Mouse (Mus musculus): ENCODE measurements around the gene Frmd8. TPM values are rescaled to one million over a fixed set of nuclear protein-coding genes. Genes with fewer than 3 reads are reported as not detected.

The Frmd8 gene
- total and polyA plus RNA-seq, 2 experiments from 2014 or later: 11.7 to 19.1 TPM

DNA sequence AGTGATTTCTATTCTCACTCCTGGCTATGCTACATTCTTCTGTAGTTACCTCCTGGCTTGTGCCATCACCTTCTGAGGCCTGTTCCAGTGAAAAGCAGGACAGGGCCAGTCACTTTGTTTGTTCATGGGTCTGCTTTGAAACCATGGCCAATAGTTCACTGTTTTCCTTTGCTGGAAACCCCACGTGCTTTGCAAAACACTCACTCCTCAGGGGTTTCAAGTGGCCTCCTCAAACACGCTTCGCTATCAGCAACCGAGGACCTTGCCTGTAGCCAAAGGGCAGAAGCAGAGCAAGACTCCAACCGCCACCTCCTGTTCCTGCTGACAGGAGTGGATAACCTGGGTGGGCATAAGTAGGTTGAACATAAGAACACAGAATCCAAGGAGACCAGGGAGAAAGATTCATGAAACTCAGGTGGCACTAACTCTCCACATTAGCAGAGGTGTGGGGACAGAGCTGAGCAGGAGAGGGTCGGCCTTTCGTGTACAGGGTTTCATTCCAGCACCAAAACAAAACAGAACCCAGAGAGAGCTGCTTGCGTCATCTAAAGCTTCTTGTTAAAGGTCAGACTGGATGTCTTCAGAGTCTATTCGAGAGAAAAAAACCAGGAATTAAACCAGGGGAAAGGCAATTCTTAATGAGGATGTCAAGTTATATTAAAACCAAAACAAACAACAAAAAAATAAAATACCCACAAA is 47.5 kb downstream of the Frmd8 start:
- Histone ChIP-seq H3K4me3 (ENCODE audit: low read depth, low read length) (no peak overlapping the region), H3K36me3 (ENCODE audit: insufficient read depth, low read length) (peaks cover 9% of the 10 kb centered on the region; the same call in 1 of the 2 replicates), H3K9ac (replicated peaks; ENCODE audit: low read length, poor library complexity, severe bottlenecking) (no peak overlapping the region), H3K27ac (ENCODE audit: low read depth, low read length) (no peak overlapping the region), H3K4me1 (ENCODE audit: insufficient read depth, low read length) (no peaks in the 10 kb centered on the region), H3K27me3 (ENCODE audit: insufficient read depth, low read length) (no peaks in the 10 kb centered on the region), H3K9me3 (ENCODE audit: low read length) (no peaks in the 10 kb centered on the region), H3K4me2 (ENCODE audit: low read depth, low read length, poor library complexity, severe bottlenecking) (no peak overlapping the region)
- 76% methylated on average over 9 of the region's 9 CpGs for WGBS
- ATAC-seq (ENCODE audit: low FRiP score) (no peak), DNase-seq (ENCODE audit: low spot score) (no peak)
- TF ChIP-seq CTCF (IDR thresholded peaks at IDR 0.05): no peak

DNA sequence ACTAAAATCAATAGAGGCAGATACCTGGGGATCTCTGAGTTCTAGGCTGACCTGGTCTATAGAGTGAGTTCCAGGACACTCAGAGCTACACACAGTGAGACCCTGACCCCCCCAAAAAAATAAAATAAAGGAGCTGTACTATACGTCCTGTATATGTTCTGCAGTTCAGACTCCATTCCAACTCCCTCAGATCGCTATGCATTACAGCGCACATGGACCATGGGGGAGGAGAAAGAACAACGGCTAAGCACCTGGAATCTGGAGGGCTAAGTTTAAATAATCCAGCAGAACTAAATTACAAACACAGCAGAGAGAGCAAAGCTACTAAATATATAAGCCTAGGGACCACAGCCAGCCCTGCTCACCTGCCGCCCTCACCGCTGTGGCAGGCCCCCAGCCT is 48.0 kb downstream of the Frmd8 start:
- ATAC-seq (ENCODE audit: low FRiP score) (no peak), DNase-seq (ENCODE audit: low spot score) (no peak)
- Histone ChIP-seq H3K4me1 (ENCODE audit: insufficient read depth, low read length) (no peaks in the 10 kb centered on the region), H3K4me3 (ENCODE audit: low read depth, low read length) (no peak overlapping the region), H3K27me3 (ENCODE audit: insufficient read depth, low read length) (no peaks in the 10 kb centered on the region), H3K9ac (replicated peaks; ENCODE audit: low read length, poor library complexity, severe bottlenecking) (no peak overlapping the region), H3K27ac (ENCODE audit: low read depth, low read length) (no peak overlapping the region), H3K4me2 (ENCODE audit: low read depth, low read length, poor library complexity, severe bottlenecking) (no peak overlapping the region), H3K36me3 (ENCODE audit: insufficient read depth, low read length) (peaks cover 9% of the 10 kb centered on the region; the same call in 1 of the 2 replicates), H3K9me3 (ENCODE audit: low read length) (no peaks in the 10 kb centered on the region)
- no peak for TF ChIP-seq CTCF (IDR thresholded peaks at IDR 0.05)
- WGBS: 82% methylated on average over 6 of the region's 6 CpGs

GRCm38 (mm10) chr19:5826731-5827002 is 48.4 kb downstream of the Frmd8 start:
- Histone ChIP-seq H3K4me1 (ENCODE audit: insufficient read depth, low read length) (no peaks in the 10 kb centered on the region), H3K27ac (ENCODE audit: low read depth, low read length) (no peak overlapping the region), H3K4me2 (ENCODE audit: low read depth, low read length, poor library complexity, severe bottlenecking) (no peak overlapping the region), H3K9ac (replicated peaks; ENCODE audit: low read length, poor library complexity, severe bottlenecking) (no peak overlapping the region), H3K9me3 (ENCODE audit: low read length) (no peaks in the 10 kb centered on the region), H3K4me3 (ENCODE audit: low read depth, low read length) (no peak overlapping the region), H3K36me3 (ENCODE audit: insufficient read depth, low read length) (peaks cover 9% of the 10 kb centered on the region; the same call in 1 of the 2 replicates), H3K27me3 (ENCODE audit: insufficient read depth, low read length) (no peaks in the 10 kb centered on the region)
- ATAC-seq (ENCODE audit: low FRiP score) (no peak), DNase-seq (ENCODE audit: low spot score) (no peak)
- 87% methylated on average over 4 of the region's 4 CpGs for WGBS
- no peak for TF ChIP-seq CTCF (IDR thresholded peaks at IDR 0.05)

DNA sequence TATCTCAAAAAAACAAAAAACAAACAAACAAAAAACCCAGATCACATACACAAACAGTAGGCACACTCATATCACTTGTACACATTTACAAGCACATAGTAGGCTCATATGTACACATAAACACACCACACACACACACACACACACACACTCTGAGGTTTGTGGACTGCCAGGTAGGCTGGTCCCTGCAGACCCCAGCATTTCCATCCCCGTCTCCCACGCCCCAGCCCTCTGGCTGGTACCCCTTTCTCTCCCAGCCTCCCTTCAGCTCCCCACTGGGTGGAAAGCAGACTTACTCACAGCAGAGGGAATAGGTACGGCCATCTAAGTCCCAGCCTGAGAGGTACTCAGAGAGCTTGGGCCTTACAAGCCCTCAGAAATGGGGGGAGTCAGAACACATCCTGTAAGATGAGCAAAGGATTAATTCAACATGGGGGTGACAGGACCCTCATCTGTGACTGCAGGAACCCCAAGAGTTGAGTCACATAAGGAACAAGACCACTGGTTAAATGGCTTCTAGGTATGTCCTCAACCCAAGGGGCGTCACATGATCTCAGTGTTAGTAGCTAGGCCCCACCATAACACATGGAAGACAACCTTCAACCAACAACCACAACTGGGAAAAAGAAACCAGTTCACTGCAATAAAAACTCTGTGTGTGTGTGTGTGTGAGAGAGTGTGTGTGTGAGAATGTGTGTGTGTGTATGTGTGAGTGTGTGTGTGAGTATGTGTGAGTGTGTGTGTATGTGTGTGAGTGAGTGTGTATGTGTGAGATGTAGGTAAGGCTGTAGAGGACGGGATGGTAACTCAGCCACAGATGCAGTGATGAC is 49.0 kb downstream of the Frmd8 start:
- Histone ChIP-seq H3K27ac (ENCODE audit: low read depth, low read length) (no peak overlapping the region), H3K4me1 (ENCODE audit: insufficient read depth, low read length) (no peaks in the 10 kb centered on the region), H3K36me3 (ENCODE audit: insufficient read depth, low read length) (peaks cover 9% of the 10 kb centered on the region; the same call in 1 of the 2 replicates), H3K4me2 (ENCODE audit: low read depth, low read length, poor library complexity, severe bottlenecking) (no peak overlapping the region), H3K27me3 (ENCODE audit: insufficient read depth, low read length) (no peaks in the 10 kb centered on the region), H3K9me3 (ENCODE audit: low read length) (no peaks in the 10 kb centered on the region), H3K4me3 (ENCODE audit: low read depth, low read length) (no peak overlapping the region), H3K9ac (replicated peaks; ENCODE audit: low read length, poor library complexity, severe bottlenecking) (no peak overlapping the region)
- TF ChIP-seq CTCF (IDR thresholded peaks at IDR 0.05): no peak
- DNase-seq (ENCODE audit: low spot score): no peak
- 91% methylated on average over 5 of the region's 5 CpGs for WGBS
- ATAC-seq (ENCODE audit: low FRiP score): no peak

GRCm38 (mm10) chr19:5824826-5825617 is 50.1 kb downstream of the Frmd8 start:
- H3K4me1 ChIP-seq (ENCODE audit: insufficient read depth, low read length): no peaks in the 10 kb centered on the region
- no peaks in the 10 kb centered on the region for H3K27me3 ChIP-seq (ENCODE audit: insufficient read depth, low read length)
- no peak overlapping the region for H3K9ac ChIP-seq (replicated peaks; ENCODE audit: low read length, poor library complexity, severe bottlenecking)
- 79% methylated on average over 10 of the region's 10 CpGs for WGBS
- no peak overlapping the region for H3K4me2 ChIP-seq (ENCODE audit: low read depth, low read length, poor library complexity, severe bottlenecking)
- no peak overlapping the region for H3K27ac ChIP-seq (ENCODE audit: low read depth, low read length)
- no peak for DNase-seq (ENCODE audit: low spot score)
- no peak overlapping the region for H3K4me3 ChIP-seq (ENCODE audit: low read depth, low read length)
- H3K9me3 ChIP-seq (ENCODE audit: low read length): no peaks in the 10 kb centered on the region
- ATAC-seq (ENCODE audit: low FRiP score): no peak
- no peak for TF ChIP-seq CTCF (IDR thresholded peaks at IDR 0.05)
- peaks cover 9% of the 10 kb centered on the region; the same call in 1 of the 2 replicates for H3K36me3 ChIP-seq (ENCODE audit: insufficient read depth, low read length)
